8 mouse cellular contexts compared by ENCODE assay signal in genomic region chr11:116628712-116629111, GRCm38 (mm10). TPM values are rescaled to one million over a fixed set of nuclear protein-coding genes. Genes with fewer than 3 reads are reported as not detected.
DNase-seq lines count a peak whose midpoint lies in the region; ATAC-seq and TF ChIP-seq lines count a peak whose summit lies in the region.

No protein-coding gene starts in this region.

- DNase-seq in MEL-GATA-1-ER (ENCODE audit: extremely low read depth, low read depth), result peak; percentile 79
- peak; percentile 92 for DNase-seq in c-Kit-positive CD71-positive TER-119-positive erythroid progenitor cells, embryonic 14.5 days (ENCODE audit: low spot score)
- DNase-seq in heart, postnatal 36 days, result peak; percentile 92
- DNase-seq in layer of hippocampus, adult 18-20 months (ENCODE audit: low spot score in 2 of 2), result peak; percentile 81 to 96
- DNase-seq in lung, postnatal 0 days (ENCODE audit: low spot score), result peak; percentile 91
- DNase-seq in retina, adult 2 months (ENCODE audit: low read depth, low spot score), result peak; percentile 89
- peak; percentile 85 for DNase-seq in thymus, postnatal 14 days

- H3K4me2 ChIP-seq in forebrain, embryonic 13.5 days, result no peak overlapping the region
- no peak overlapping the region for H3K4me2 ChIP-seq in lung, postnatal 0 days (replicated peaks; ENCODE audit: low read depth, low read length)

- H3K9ac ChIP-seq in forebrain, embryonic 13.5 days, result no peak overlapping the region
- H3K9ac ChIP-seq in lung, postnatal 0 days (replicated peaks; ENCODE audit: low read depth), result no peak overlapping the region

- ATAC-seq in forebrain, embryonic 13.5 days, result peak; percentile 69; the same call in 1 of the 2 replicates
- peak; percentile 18 for ATAC-seq in lung, postnatal 0 days

- no peaks in the 10 kb centered on the region for H3K36me3 ChIP-seq in forebrain, embryonic 13.5 days (ENCODE audit: poor library complexity, severe bottlenecking)
- H3K36me3 ChIP-seq in lung, postnatal 0 days (ENCODE audit: insufficient read depth, low read length), result no peaks in the 10 kb centered on the region

- H3K27me3 ChIP-seq in forebrain, embryonic 13.5 days, result peaks cover 15% of the 10 kb centered on the region
- H3K27me3 ChIP-seq in lung, postnatal 0 days (replicated peaks; ENCODE audit: insufficient read depth, low read length), result no peaks in the 10 kb centered on the region

- intact Hi-C loops in heart, postnatal 36 days (cut with DNase I), result loop anchor here (1.0 to 2.0 kb wide), 4 partner anchors 26 to 128 kb away; partner anchors contain the start of gene Aanat

- no peaks in the 10 kb centered on the region for H3K9me3 ChIP-seq in forebrain, embryonic 13.5 days (replicated peaks)
- no peaks in the 10 kb centered on the region for H3K9me3 ChIP-seq in lung, postnatal 0 days (ENCODE audit: low read length)

- H3K4me1 ChIP-seq in forebrain, embryonic 13.5 days, result peaks cover 15% of the 10 kb centered on the region
- H3K4me1 ChIP-seq in lung, postnatal 0 days (ENCODE audit: insufficient read depth, low read depth, low read length), result peaks cover 3% of the 10 kb centered on the region; the same call in 1 of the 2 replicates

- TF ChIP-seq EP300 in lung, postnatal 0 days (IDR thresholded peaks at IDR 0.05), result no peak

- H3K27ac ChIP-seq in forebrain, embryonic 13.5 days, result no peak overlapping the region
- H3K27ac ChIP-seq in lung, postnatal 0 days (ENCODE audit: low read length), result no peak overlapping the region

- peak; percentile 99 for TF ChIP-seq CTCF in lung, postnatal 0 days (IDR thresholded peaks at IDR 0.05)

- H3K4me3 ChIP-seq in forebrain, embryonic 13.5 days, result no peak overlapping the region
- no peak overlapping the region for H3K4me3 ChIP-seq in lung, postnatal 0 days (ENCODE audit: low read depth, low read length)

- 60% methylated on average over 9 of the region's 9 CpGs for WGBS in forebrain, embryonic 13.5 days
- WGBS in lung, postnatal 0 days, result 51% methylated on average over 9 of the region's 9 CpGs

RNA-seq across cellular contexts. Expression of gene Rhbdf2, which starts 1.9 kb away (rescaled TPM):
- 0.87 and 0.98 TPM in 2 replicates for polyA plus RNA-seq in forebrain, embryonic 13.5 days (2015; fragmentation: Nextera tagmentation; extraction: Ambion mirVana)
- total RNA-seq in heart, postnatal 36 days (2021), result 10 to 100 TPM; 10.3 to 15.3 TPM
- 1 to 10 TPM; 1.1 to 1.3 TPM for total RNA-seq in layer of hippocampus, adult 18-20 months (2021)
- 23.5 and 27.9 TPM in 2 replicates for polyA plus RNA-seq in lung, postnatal 0 days (2015; fragmentation: Nextera tagmentation; extraction: Ambion mirVana)

RNA-seq across cellular contexts. Expression of gene Prcd, which starts 24.6 kb away (rescaled TPM):
- 0.79 and 0.80 TPM in 2 replicates for polyA plus RNA-seq in forebrain, embryonic 13.5 days (2015; fragmentation: Nextera tagmentation; extraction: Ambion mirVana)
- total RNA-seq in heart, postnatal 36 days (2021), result 1 to 10 TPM in 1 of 2 experiments, under 1 TPM in 1; 0.97 to 1.8 TPM
- 1 to 10 TPM; 5.6 to 5.8 TPM for total RNA-seq in layer of hippocampus, adult 18-20 months (2021)
- polyA plus RNA-seq in lung, postnatal 0 days (2015; fragmentation: Nextera tagmentation; extraction: Ambion mirVana), result 10.9 and 16.4 TPM in 2 replicates

RNA-seq across cellular contexts. Expression of gene Cygb, which starts 25.4 kb away (rescaled TPM):
- 8.8 and 9.3 TPM in 2 replicates for polyA plus RNA-seq in forebrain, embryonic 13.5 days (2015; fragmentation: Nextera tagmentation; extraction: Ambion mirVana)
- 10 to 100 TPM; 39.8 to 50.8 TPM for total RNA-seq in heart, postnatal 36 days (2021)
- total RNA-seq in layer of hippocampus, adult 18-20 months (2021), result 10 to 100 TPM; 71.3 to 80.7 TPM
- polyA plus RNA-seq in lung, postnatal 0 days (2015; fragmentation: Nextera tagmentation; extraction: Ambion mirVana), result 27.3 and 32.0 TPM in 2 replicates

RNA-seq across cellular contexts. Expression of gene Aanat, which starts 42.5 kb away (rescaled TPM):
- polyA plus RNA-seq in forebrain, embryonic 13.5 days (2015; fragmentation: Nextera tagmentation; extraction: Ambion mirVana), result 0.25 and 0.39 TPM in 2 replicates
- total RNA-seq in heart, postnatal 36 days (2021), result not detected
- total RNA-seq in layer of hippocampus, adult 18-20 months (2021), result 1 to 10 TPM in 1 of 2 experiments, under 1 TPM in 1; 0.33 to 1.1 TPM
- 0.26 TPM in 1 of 2 replicates, not detected in the other for polyA plus RNA-seq in lung, postnatal 0 days (2015; fragmentation: Nextera tagmentation; extraction: Ambion mirVana)

RNA-seq across cellular contexts. Expression of gene Ube2o, which starts 47.5 kb away (rescaled TPM):
- polyA plus RNA-seq in forebrain, embryonic 13.5 days (2015; fragmentation: Nextera tagmentation; extraction: Ambion mirVana), result 11.9 and 12.1 TPM in 2 replicates
- total RNA-seq in heart, postnatal 36 days (2021), result 10 to 100 TPM; 28.5 to 29.7 TPM
- 100 to 1,000 TPM in 1 of 2 experiments, 10 to 100 TPM in 1; 99.4 to 104 TPM for total RNA-seq in layer of hippocampus, adult 18-20 months (2021)
- 9.1 and 9.8 TPM in 2 replicates for polyA plus RNA-seq in lung, postnatal 0 days (2015; fragmentation: Nextera tagmentation; extraction: Ambion mirVana)

Comparison
In these comparisons a context has a peak if more than half of its experiments do, and no peak if none do; other contexts are left out.
1. RNA of gene Rhbdf2, which starts 1.9 kb away (total RNA-seq): 10.3 to 15.3 TPM in heart, postnatal 36 days; 1.1 to 1.3 TPM in layer of hippocampus, adult 18-20 months; every median in the first group is over 4 times any median in the second.
2. Peak in every context shown above with its lines, with median percentiles within 50 percentile points of each other: DNase-seq.